Mouse (Mus musculus) MEL (cell line): ENCODE measurements around the gene Traf5.

Source experiments
- CTCF ChIP-seq, 3 experiments: IDR thresholded peaks in 2 of 3; conservative IDR thresholded peaks in 1 of 3; 2 replicates each; pipeline ENCODE4 v1.5.1; 2011 to 2012; ENCODE audit warnings: low read length in 3 of 3, low read depth in 2 of 3, mild to moderate bottlenecking in 2 of 3, improper control_type of control experiment in 1 of 3, inconsistent platforms in 1 of 3, mixed read lengths in 1 of 3, moderate library complexity in 1 of 3; ENCODE audit not compliant: control insufficient read depth in 1 of 3, insufficient read depth in 1 of 3, poor library complexity in 1 of 3, severe bottlenecking in 1 of 3
- GATA1 ChIP-seq: IDR thresholded peaks from 2 replicates; pipeline ENCODE4 v1.6.1; 2011; ENCODE audit warnings: low read depth, low read length, improper control_type of control experiment
- MAX ChIP-seq: IDR thresholded peaks from 2 replicates; pipeline ENCODE4 v1.6.1; 2011; ENCODE audit warnings: low read length, improper control_type of control experiment
- POLR2A ChIP-seq, 2 experiments: IDR thresholded peaks; 2 replicates each; pipeline ENCODE4 v1.6.1; 2011 to 2012; ENCODE audit warnings: low read length in 2 of 2, mild to moderate bottlenecking in 2 of 2, control low read depth in 1 of 2, improper control_type of control experiment in 1 of 2, low read depth in 1 of 2, moderate library complexity in 1 of 2; ENCODE audit not compliant: control insufficient read depth in 1 of 2, insufficient read depth in 1 of 2, poor library complexity in 1 of 2
- USF1 ChIP-seq: IDR thresholded peaks from 2 replicates; pipeline ENCODE4 v1.6.1; 2014; ENCODE audit warnings: low read depth, mild to moderate bottlenecking, inconsistent platforms, low read length, improper control_type of control experiment, moderate library complexity
- ZKSCAN1 ChIP-seq: IDR thresholded peaks from 2 replicates; pipeline ENCODE4 v1.6.1; 2012; ENCODE audit warnings: low read depth, mild to moderate bottlenecking, inconsistent platforms, low read length, improper control_type of control experiment, moderate library complexity
- ZNF384 ChIP-seq: IDR thresholded peaks from 2 replicates; pipeline ENCODE4 v1.6.1; 2012; ENCODE audit warnings: low read depth, mild to moderate bottlenecking, inconsistent platforms, low read length, improper control_type of control experiment

DNA sequence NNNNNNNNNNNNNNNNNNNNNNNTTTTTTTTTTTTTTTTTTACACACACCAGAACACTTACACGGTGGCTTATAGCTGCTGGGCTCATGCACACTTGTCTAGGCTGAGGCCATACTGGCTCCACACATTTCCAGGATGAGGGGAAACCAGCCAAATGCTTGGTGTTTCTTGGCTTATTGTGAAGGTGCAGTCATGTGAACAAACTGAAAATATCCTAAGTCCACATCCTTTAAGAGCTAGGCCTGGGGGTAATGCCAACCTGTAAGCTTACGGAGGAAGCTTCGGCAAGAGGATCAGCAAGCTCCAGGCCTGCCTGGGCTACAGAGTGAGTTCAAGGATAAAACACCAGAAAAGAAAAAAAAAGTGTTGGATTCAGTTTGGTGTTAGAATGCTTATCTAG, 135.0 kb downstream of the Traf5 start:
- TF ChIP-seq MAX (no peak), ZKSCAN1 (no peak), CTCF (IDR thresholded peaks at IDR 0.05 in 2 of 3, conservative IDR thresholded peaks at IDR 0.05 in 1 of 3; ENCODE audit: control insufficient read depth in 1 of 3, insufficient read depth in 1 of 3, low read depth in 2 of 3, low read length in 3 of 3, poor library complexity in 1 of 3, severe bottlenecking in 1 of 3) (no peak), POLR2A (IDR thresholded peaks at IDR 0.05; ENCODE audit: control insufficient read depth in 1 of 2, insufficient read depth in 1 of 2, low read depth in 1 of 2, low read length in 2 of 2, poor library complexity in 1 of 2) (no peak), ZNF384 (no peak), GATA1 (no peak), USF1 (no peak)
